Mouse (Mus musculus): ENCODE data around the gene Olfr958. TPM values are rescaled to one million over a fixed set of nuclear protein-coding genes. Genes with fewer than 3 reads are reported as not detected.

Olfr958 gene
- polyA plus RNA-seq (2015; fragmentation: Nextera tagmentation; extraction: Ambion mirVana) = not detected in 2 replicates

DNA sequence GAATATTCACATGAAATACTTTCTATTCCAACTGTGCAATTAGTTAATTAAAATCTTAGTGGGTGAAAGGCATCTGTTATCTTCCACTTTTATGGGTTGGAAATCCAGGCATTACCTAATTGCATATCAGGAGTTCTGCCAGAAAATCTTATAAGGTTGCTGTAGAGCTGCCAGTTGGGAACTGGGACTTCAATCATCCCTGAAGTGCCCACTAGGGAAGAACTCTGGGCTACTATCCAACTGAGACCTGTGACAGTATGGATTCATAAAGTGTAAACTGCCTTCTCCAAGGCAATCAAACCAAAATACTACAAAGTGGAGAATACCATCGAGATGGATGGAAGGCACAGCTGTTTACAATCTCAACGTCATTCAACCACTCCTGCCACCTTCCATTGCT, at the start of gene Olfr958:
Olfr958 (minus strand) TSS at position 109 of the 400 bp plus-strand sequence.

DNA sequence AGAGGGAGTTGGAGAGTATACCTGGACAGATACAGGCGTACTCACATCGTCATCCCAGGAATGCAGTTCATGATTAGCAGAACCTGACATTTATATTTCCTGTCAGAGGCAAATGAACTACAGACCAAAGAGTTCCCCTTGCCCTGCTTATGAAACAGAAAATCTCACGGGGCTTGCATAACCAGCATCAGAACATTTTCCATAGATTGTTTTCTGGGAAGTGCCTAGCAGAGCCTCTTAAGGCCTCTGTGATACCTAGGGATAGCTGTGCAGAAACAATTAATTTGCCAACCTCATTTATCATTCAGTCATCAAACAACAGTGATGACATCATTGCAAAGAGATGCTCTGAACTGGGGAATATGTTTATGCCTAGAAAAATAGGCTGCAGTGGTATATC, 21.6 kb upstream of the Olfr958 start, which contains the start of gene Olfr959:
Olfr959 (minus strand) TSS at position 101 of the 400 bp plus-strand sequence.

DNA sequence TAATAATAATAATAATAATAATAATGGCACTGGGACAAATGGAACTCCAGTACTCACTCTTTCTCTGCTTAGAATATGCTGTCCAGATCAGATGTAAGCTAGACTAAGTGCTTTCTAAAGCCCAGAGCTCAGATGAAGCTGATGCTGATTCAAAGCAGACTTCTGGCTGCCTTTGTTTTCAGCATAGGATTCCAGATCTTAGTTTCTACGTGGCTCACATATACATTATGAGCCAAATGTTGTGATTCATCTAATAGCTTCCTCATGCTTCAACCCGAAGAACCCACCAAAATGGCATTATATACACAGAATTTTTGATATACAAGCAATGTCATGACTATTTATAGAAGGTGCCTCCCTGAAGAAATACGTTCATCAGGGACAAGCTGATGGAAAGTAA, 38.3 kb downstream of the Olfr958 start, which contains the start of gene Olfr957:
Olfr957 (minus strand) TSS at position 279 of the 400 bp plus-strand sequence.

Other genes starting within 250 kb of the Olfr958 start
- gene Olfr948, start 228.0 kb downstream of the Olfr958 start, polyA plus RNA-seq (2015; fragmentation: Nextera tagmentation; extraction: Ambion mirVana) = not detected in 2 replicates
- not detected in 2 replicates for gene Olfr951, start 166.6 kb downstream of the Olfr958 start, polyA plus RNA-seq (2015; fragmentation: Nextera tagmentation; extraction: Ambion mirVana)
- not detected in 2 replicates for gene Olfr952, start 126.9 kb downstream of the Olfr958 start, polyA plus RNA-seq (2015; fragmentation: Nextera tagmentation; extraction: Ambion mirVana)
- gene Olfr954, start 97.4 kb downstream of the Olfr958 start, polyA plus RNA-seq (2015; fragmentation: Nextera tagmentation; extraction: Ambion mirVana) = not detected in 2 replicates
- gene Olfr955, start 82.1 kb downstream of the Olfr958 start, polyA plus RNA-seq (2015; fragmentation: Nextera tagmentation; extraction: Ambion mirVana) = not detected in 2 replicates
- gene Olfr44, start 60.1 kb downstream of the Olfr958 start, polyA plus RNA-seq (2015; fragmentation: Nextera tagmentation; extraction: Ambion mirVana) = not detected in 2 replicates
- gene Olfr957, start 38.2 kb downstream of the Olfr958 start, polyA plus RNA-seq (2015; fragmentation: Nextera tagmentation; extraction: Ambion mirVana) = not detected in 2 replicates
- 0.22 TPM in 1 of 2 replicates, not detected in the other for gene Olfr959, start 21.5 kb upstream of the Olfr958 start, polyA plus RNA-seq (2015; fragmentation: Nextera tagmentation; extraction: Ambion mirVana)
- 190 and 211 TPM in 2 replicates for gene AW551984, start 50.3 kb upstream of the Olfr958 start, polyA plus RNA-seq (2015; fragmentation: Nextera tagmentation; extraction: Ambion mirVana)
- gene Olfr148, start 56.6 kb upstream of the Olfr958 start, polyA plus RNA-seq (2015; fragmentation: Nextera tagmentation; extraction: Ambion mirVana) = not detected in 2 replicates
- gene Olfr960, start 67.3 kb upstream of the Olfr958 start, polyA plus RNA-seq (2015; fragmentation: Nextera tagmentation; extraction: Ambion mirVana) = not detected in 2 replicates
- gene Olfr961, start 91.0 kb upstream of the Olfr958 start, polyA plus RNA-seq (2015; fragmentation: Nextera tagmentation; extraction: Ambion mirVana) = not detected in 2 replicates
- gene Olfr963, start 113.2 kb upstream of the Olfr958 start, polyA plus RNA-seq (2015; fragmentation: Nextera tagmentation; extraction: Ambion mirVana) = not detected in 2 replicates
- gene Olfr149, start 153.1 kb upstream of the Olfr958 start, polyA plus RNA-seq (2015; fragmentation: Nextera tagmentation; extraction: Ambion mirVana) = not detected in 2 replicates
- gene Olfr965, start 157.3 kb upstream of the Olfr958 start, polyA plus RNA-seq (2015; fragmentation: Nextera tagmentation; extraction: Ambion mirVana) = not detected in 2 replicates
- not detected in 2 replicates for gene Olfr150, start 176.9 kb upstream of the Olfr958 start, polyA plus RNA-seq (2015; fragmentation: Nextera tagmentation; extraction: Ambion mirVana)
- not detected in 2 replicates for gene Olfr967, start 192.2 kb upstream of the Olfr958 start, polyA plus RNA-seq (2015; fragmentation: Nextera tagmentation; extraction: Ambion mirVana)
- not detected in 2 replicates for gene Olfr968, start 229.2 kb upstream of the Olfr958 start, polyA plus RNA-seq (2015; fragmentation: Nextera tagmentation; extraction: Ambion mirVana)
- gene Olfr969, start 236.9 kb upstream of the Olfr958 start, polyA plus RNA-seq (2015; fragmentation: Nextera tagmentation; extraction: Ambion mirVana) = not detected in 2 replicates

Data from neural tube, postnatal 0 days (tissue).